Mouse (Mus musculus): ENCODE measurements at regions not wholly inside any gene's neighbourhood (a gene's known extent, or its start where the extent isn't known, plus 50 kb on each side); places are given as distances from the start of the nearest gene placed in this dataset.

GRCm38 (mm10) chrX:19148251-19148650 lies 332.9 kb downstream of the Tex13c3 start:
- no peak for DNase-seq
- Histone ChIP-seq H3K4me1 (ENCODE audit: control insufficient read depth, insufficient read depth, low read length) (no peaks in the 10 kb centered on the region; the same call in 1 of the 2 replicates), H3K4me3 (replicated peaks; ENCODE audit: extremely low read depth, low read depth, low read length) (no peak overlapping the region)
- TF ChIP-seq POLR2A (IDR thresholded peaks at IDR 0.05; ENCODE audit: borderline replicate concordance, extremely low read depth, low read depth, low read length) (no peak), CTCF (IDR thresholded peaks at IDR 0.05; ENCODE audit: insufficient read depth, low read length) (no peak)
- 72% methylated on average over 3 of the region's 3 CpGs for WGBS

GRCm38 (mm10) chrX:19112753-19113152 lies 368.4 kb downstream of the Tex13c3 start:
- 70% methylated on average over 7 of the region's 7 CpGs for WGBS
- no peaks in the 10 kb centered on the region for H3K4me1 ChIP-seq (ENCODE audit: control insufficient read depth, insufficient read depth, low read length)
- DNase-seq, result no peak

GRCm38 (mm10) chrX:19102911-19103310 lies 378.2 kb downstream of the Tex13c3 start:
- WGBS, result 42% methylated on average over 2 of the region's 2 CpGs
- TF ChIP-seq POLR2A (IDR thresholded peaks at IDR 0.05; ENCODE audit: borderline replicate concordance, extremely low read depth, low read depth, low read length) (no peak), CTCF (IDR thresholded peaks at IDR 0.05; ENCODE audit: insufficient read depth, low read length) (no peak)
- Histone ChIP-seq H3K4me1 (ENCODE audit: control insufficient read depth, insufficient read depth, low read length) (no peaks in the 10 kb centered on the region), H3K4me3 (replicated peaks; ENCODE audit: extremely low read depth, low read depth, low read length) (no peak overlapping the region)
- DNase-seq, result no peak

More at GRCm38 (mm10) chrX:19112753-19113152, 368.4 kb downstream of the Tex13c3 start:
- no peak overlapping the region for H3K4me3 ChIP-seq (replicated peaks; ENCODE audit: extremely low read depth, low read depth, low read length)
- TF ChIP-seq CTCF (IDR thresholded peaks at IDR 0.05; ENCODE audit: insufficient read depth, low read length), result no peak
- TF ChIP-seq POLR2A (IDR thresholded peaks at IDR 0.05; ENCODE audit: borderline replicate concordance, extremely low read depth, low read depth, low read length), result no peak

GRCm38 (mm10) chrX:19095960-19096359 lies 385.2 kb downstream of the Tex13c3 start:
- DNase-seq, result no peak
- no peak overlapping the region for H3K4me3 ChIP-seq (replicated peaks; ENCODE audit: extremely low read depth, low read depth, low read length)
- TF ChIP-seq CTCF (IDR thresholded peaks at IDR 0.05; ENCODE audit: insufficient read depth, low read length) (no peak), POLR2A (IDR thresholded peaks at IDR 0.05; ENCODE audit: borderline replicate concordance, extremely low read depth, low read depth, low read length) (no peak)
- H3K4me1 ChIP-seq (ENCODE audit: control insufficient read depth, insufficient read depth, low read length), result no peaks in the 10 kb centered on the region

DNA sequence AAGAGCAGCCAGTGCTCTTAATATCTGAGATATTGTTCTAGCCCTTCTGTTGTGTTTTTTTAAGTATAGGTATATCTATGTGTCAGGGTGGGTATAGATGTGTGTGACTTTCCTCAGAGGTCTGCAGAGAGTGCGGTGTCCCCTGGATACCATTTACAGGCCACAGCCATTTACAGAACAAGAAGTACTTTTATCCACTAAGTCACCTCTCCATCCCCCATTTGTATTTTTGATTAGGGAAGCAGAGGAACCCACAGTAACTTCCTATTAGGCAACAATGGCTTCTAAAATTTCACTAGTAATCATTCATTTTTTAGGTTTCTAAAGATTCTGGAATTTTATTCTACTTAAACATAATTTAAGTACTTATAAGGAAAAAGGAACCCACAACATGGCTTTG lies 396.7 kb downstream of the Tex13c3 start:
- DNase-seq, result no peak
- WGBS, result 97% methylated on average over 1 of the region's 1 CpGs
- TF ChIP-seq CTCF (IDR thresholded peaks at IDR 0.05; ENCODE audit: insufficient read depth, low read length), result no peak
- no peak for TF ChIP-seq POLR2A (IDR thresholded peaks at IDR 0.05; ENCODE audit: borderline replicate concordance, extremely low read depth, low read depth, low read length)
- Histone ChIP-seq H3K4me3 (replicated peaks; ENCODE audit: extremely low read depth, low read depth, low read length) (no peak overlapping the region), H3K4me1 (ENCODE audit: control insufficient read depth, insufficient read depth, low read length) (no peaks in the 10 kb centered on the region)

DNA sequence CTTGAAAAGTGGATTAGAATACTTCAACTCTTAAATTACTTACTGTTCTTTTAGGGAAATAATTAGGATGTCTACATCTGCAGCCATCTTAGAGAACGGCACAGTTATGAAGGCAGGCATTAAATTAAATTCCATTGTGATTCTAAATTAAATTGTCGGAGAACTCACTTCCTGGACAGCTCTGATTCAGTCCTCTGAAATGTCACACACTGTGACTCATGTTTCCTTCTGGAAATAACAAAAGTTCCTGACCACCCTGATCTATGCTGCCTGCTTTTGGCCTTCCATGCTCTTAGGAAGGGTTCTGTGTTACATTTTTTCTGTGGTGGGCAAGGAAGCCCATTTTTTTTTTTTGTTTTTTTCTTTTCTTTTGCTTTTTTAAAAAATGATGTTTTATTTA lies 401.1 kb downstream of the Tex13c3 start:
- TF ChIP-seq CTCF (IDR thresholded peaks at IDR 0.05; ENCODE audit: insufficient read depth, low read length) (no peak), POLR2A (IDR thresholded peaks at IDR 0.05; ENCODE audit: borderline replicate concordance, extremely low read depth, low read depth, low read length) (no peak)
- no peak for DNase-seq
- no peaks in the 10 kb centered on the region for H3K4me1 ChIP-seq (ENCODE audit: control insufficient read depth, insufficient read depth, low read length)
- no peak overlapping the region for H3K4me3 ChIP-seq (replicated peaks; ENCODE audit: extremely low read depth, low read depth, low read length)
- WGBS, result 52% methylated on average over 2 of the region's 2 CpGs
